Mouse (Mus musculus): ENCODE measurements around the gene Trim65. TPM values are rescaled to one million over a fixed set of nuclear protein-coding genes. Genes with fewer than 3 reads are reported as not detected.
A peak's percentile ranks its signal among the peaks of the same experiment; 100 is the strongest.

The Trim65 gene
- total and polyA plus RNA-seq, 3 experiments, result 0.66 to 2.0 (median 1.4) TPM

- Histone ChIP-seq H3K4me3 (replicated peaks in 1 of 3; ENCODE audit: low read depth in 2 of 3, low read length in 2 of 3, poor library complexity in 1 of 3) (no peak overlapping the region), H3K36me3 (replicated peaks in 1 of 2; ENCODE audit: control insufficient read depth in 1 of 2, insufficient read depth in 1 of 2, low read length in 1 of 2) (peaks cover 44 to 70% of the 10 kb centered on the region in 2 experiments), H3K9me3 (replicated peaks; ENCODE audit: low read length) (no peaks in the 10 kb centered on the region), H3K27ac (ENCODE audit: insufficient read depth, low read depth) (no peak overlapping the region), H3K4me2 (ENCODE audit: insufficient read depth, low read depth, poor library complexity, severe bottlenecking) (no peak overlapping the region), H3K4me1 (ENCODE audit: control insufficient read depth in 1 of 2, insufficient read depth in 2 of 2) (peaks cover 14 to 37% of the 10 kb centered on the region in 2 experiments), H3K9ac (ENCODE audit: insufficient read depth, low read depth) (no peak overlapping the region), H3K27me3 (replicated peaks) (no peaks in the 10 kb centered on the region), H3K79me2 (replicated peaks; ENCODE audit: control insufficient read depth, extremely low read depth, insufficient read depth, poor library complexity, severe bottlenecking) (peaks cover 23% of the 10 kb centered on the region)
- dilution Hi-C loops (cut with MboI; ENCODE audit: extremely low pct_ligation_motif_present, extremely low pct_unique_long_range_greater_than_20kb, low sequenced_read_pairs), result no loop called here
- no peak for TF ChIP-seq CTCF (conservative IDR thresholded peaks at IDR 0.05 in 1 of 2, IDR thresholded peaks at IDR 0.05 in 1 of 2; ENCODE audit: low read depth in 2 of 2, low read length in 2 of 2)
- no peak for TF ChIP-seq IRF4 (IDR thresholded peaks at IDR 0.05; ENCODE audit: low read depth, low read length)
- no peak for TF ChIP-seq UBTF (IDR thresholded peaks at IDR 0.05; ENCODE audit: low read depth, low read length)
- no peak for TF ChIP-seq ELF1 (IDR thresholded peaks at IDR 0.05; ENCODE audit: low read depth, low read length)
- no peak for TF ChIP-seq TCF12 (IDR thresholded peaks at IDR 0.05; ENCODE audit: low read depth, low read length)
- no peak for TF ChIP-seq SMC3 (IDR thresholded peaks at IDR 0.05; ENCODE audit: low read depth, low read length)
- TF ChIP-seq NELFE (IDR thresholded peaks at IDR 0.05; ENCODE audit: low read depth, low read length), result no peak
- no peak for TF ChIP-seq ZNF384 (IDR thresholded peaks at IDR 0.05; ENCODE audit: low read depth, low read length)
- no peak for TF ChIP-seq CHD2 (IDR thresholded peaks at IDR 0.05; ENCODE audit: low read length)
- no peak for TF ChIP-seq CHD1 (IDR thresholded peaks at IDR 0.05; ENCODE audit: low read depth, low read length)
- no peak for TF ChIP-seq MAZ (IDR thresholded peaks at IDR 0.05; ENCODE audit: low read depth, low read length)
- no peak for TF ChIP-seq ETS1 (conservative IDR thresholded peaks at IDR 0.05; ENCODE audit: low read depth, low read length)
- TF ChIP-seq MXI1 (IDR thresholded peaks at IDR 0.05; ENCODE audit: low read depth, low read length), result no peak
- no peak for TF ChIP-seq GABPA (IDR thresholded peaks at IDR 0.05; ENCODE audit: insufficient replicate concordance, low read depth, low read length)
- TF ChIP-seq PAX5 (IDR thresholded peaks at IDR 0.05; ENCODE audit: low read length), result no peak
- TF ChIP-seq KAT2A (IDR thresholded peaks at IDR 0.05; ENCODE audit: insufficient replicate concordance, low read length), result no peak
- no peak for TF ChIP-seq MEF2A (IDR thresholded peaks at IDR 0.05; ENCODE audit: borderline replicate concordance, low read depth, low read length)
- DNase-seq (ENCODE audit: extremely low read depth), result no peak
- in situ Hi-C loops (cut with MboI; ENCODE audit: low pct_ligation_motif_present, low pct_unique_long_range_greater_than_20kb, low sequenced_read_pairs), result loop anchor here (5.0 kb wide), 1 partner anchor 46 kb away; the partner anchor contains the start of gene Wbp2
These were observed 2.6 kb upstream of the Trim65 start for GRCm38 (mm10) chr11:116133497-116133896.

GRCm38 (mm10) chr11:116132366-116133333, 1.7 kb upstream of the Trim65 start:
- H3K4me1 ChIP-seq (ENCODE audit: control insufficient read depth in 1 of 2, insufficient read depth in 2 of 2), result peaks cover 14 to 35% of the 10 kb centered on the region in 2 experiments
- peaks cover 44 to 70% of the 10 kb centered on the region in 2 experiments for H3K36me3 ChIP-seq (replicated peaks in 1 of 2; ENCODE audit: control insufficient read depth in 1 of 2, insufficient read depth in 1 of 2, low read length in 1 of 2)
- H3K4me3 ChIP-seq (replicated peaks in 1 of 3; ENCODE audit: low read depth in 2 of 3, low read length in 2 of 3, poor library complexity in 1 of 3), result no peak overlapping the region
- in situ Hi-C loops (cut with MboI; ENCODE audit: low pct_ligation_motif_present, low pct_unique_long_range_greater_than_20kb, low sequenced_read_pairs) (loop anchor here (5.0 kb wide), 1 partner anchor 45 kb away; the partner anchor contains the start of gene Wbp2), dilution Hi-C loops (cut with MboI; ENCODE audit: extremely low pct_ligation_motif_present, extremely low pct_unique_long_range_greater_than_20kb, low sequenced_read_pairs) (no loop called here)
- TF ChIP-seq MYC (IDR thresholded peaks at IDR 0.05; ENCODE audit: low read depth, low read length) (peak; percentile 61; the same call in 1 of the 2 replicates), SMC3 (IDR thresholded peaks at IDR 0.05; ENCODE audit: low read depth, low read length) (peak; percentile 17; the same call in 1 of the 2 replicates), CTCF (conservative IDR thresholded peaks at IDR 0.05 in 1 of 2, IDR thresholded peaks at IDR 0.05 in 1 of 2; ENCODE audit: low read depth in 2 of 2, low read length in 2 of 2) (peak in 1 of 2 experiments; percentile 55; a peak in 2 of 4 replicates), BHLHE40 (IDR thresholded peaks at IDR 0.05; ENCODE audit: low read depth, low read length) (no peak), RAD21 (IDR thresholded peaks at IDR 0.05; ENCODE audit: low read depth, low read length) (peak; percentile 33), IRF4 (IDR thresholded peaks at IDR 0.05; ENCODE audit: low read depth, low read length) (no peak)
- no peak overlapping the region for H3K9ac ChIP-seq (ENCODE audit: insufficient read depth, low read depth)
- H3K9me3 ChIP-seq (replicated peaks; ENCODE audit: low read length), result no peaks in the 10 kb centered on the region
- no peaks in the 10 kb centered on the region for H3K27me3 ChIP-seq (replicated peaks)
- H3K27ac ChIP-seq (ENCODE audit: insufficient read depth, low read depth), result no peak overlapping the region
- H3K79me2 ChIP-seq (replicated peaks; ENCODE audit: control insufficient read depth, extremely low read depth, insufficient read depth, poor library complexity, severe bottlenecking), result peaks cover 15% of the 10 kb centered on the region
- H3K4me2 ChIP-seq (ENCODE audit: insufficient read depth, low read depth, poor library complexity, severe bottlenecking), result no peak overlapping the region
- peak; percentile 37 for DNase-seq (ENCODE audit: extremely low read depth)
